Mouse (Mus musculus) G1E (cell line): ENCODE data around the gene Cilp2. TPM values are rescaled to one million over a fixed set of nuclear protein-coding genes. Genes with fewer than 3 reads are reported as not detected.
A peak's percentile ranks its signal among the peaks of the same experiment; 100 is the strongest.

Experiments used
- ATAC-seq: 2 replicates; pipeline ENCODE4 v1.8.0; 2016; ENCODE audit warnings: mild to moderate bottlenecking; ENCODE audit not compliant: insufficient number of reproducible peaks, poor library complexity, low FRiP score, severe bottlenecking; ENCODE audit errors: extremely low read depth
- DNase-seq: peaks from one replicate; pipeline ENCODE4 v3.0.0; 2012; ENCODE audit warnings: low spot score
- H3K27me3 ChIP-seq: 2 replicates; pipeline ENCODE4 v1.6.1; 2012; ENCODE audit warnings: mild to moderate bottlenecking, low read length, inconsistent platforms; ENCODE audit not compliant: insufficient read depth
- H3K36me3 ChIP-seq: replicated peaks from 2 replicates; pipeline ENCODE3; 2012; ENCODE audit warnings: mild to moderate bottlenecking, inconsistent platforms
- H3K4me1 ChIP-seq: 2 replicates; pipeline ENCODE4 v1.6.1; 2012; ENCODE audit warnings: low read depth, low read length, inconsistent platforms, mixed read lengths; ENCODE audit not compliant: insufficient read depth
- H3K4me3 ChIP-seq: 2 replicates; pipeline ENCODE4 v1.5.1; 2012; ENCODE audit warnings: low read depth, mild to moderate bottlenecking, inconsistent platforms, low read length, moderate library complexity, mixed read lengths
- H3K9me3 ChIP-seq: replicated peaks from 2 replicates; pipeline ENCODE4 v1.6.1; 2012; ENCODE audit warnings: inconsistent platforms
- CTCF ChIP-seq: IDR thresholded peaks from 2 replicates; pipeline ENCODE4 v1.5.1; 2012; ENCODE audit warnings: low read depth, low read length, inconsistent platforms, mixed read lengths
- GATA1 ChIP-seq: IDR thresholded peaks from 2 replicates; pipeline ENCODE4 v1.6.1; 2012; ENCODE audit warnings: borderline replicate concordance, low read length, inconsistent platforms, mixed read lengths
- GATA2 ChIP-seq: IDR thresholded peaks from 2 replicates; pipeline ENCODE4 v1.6.1; 2012; ENCODE audit warnings: low read depth, low read length, inconsistent platforms, borderline replicate concordance
- POLR2AphosphoS5 ChIP-seq: IDR thresholded peaks from 2 replicates; pipeline ENCODE4 v1.6.1; 2012; ENCODE audit warnings: low read depth, low read length, inconsistent platforms; ENCODE audit not compliant: insufficient replicate concordance
- TAL1 ChIP-seq: conservative IDR thresholded peaks from 2 replicates; pipeline ENCODE4 v1.6.1; 2012; ENCODE audit warnings: low read depth, low read length, inconsistent platforms, mixed read lengths
- polyA plus RNA-seq: library from polyadenylated mRNA; stranded (reverse); fragments of >175 nt; gene quantifications from 2 replicates; pipeline ENCODE4 v1.2.3, GENCODE M21; 2012
- total RNA-seq, 2 experiments: library from RNA; stranded (forward) in 1 of 2; stranded (reverse) in 1 of 2; fragments of 200-1000 nt in 1 of 2; fragments of >200 nt in 1 of 2; fragmentation: Nextera tagmentation in 1 of 2; gene quantifications; 2 replicates each; pipeline ENCODE4 v1.2.3; 2014 to 2017

Cilp2 gene
- total and polyA plus RNA-seq, 3 experiments = under 0.01 to 0.01 TPM; not detected in 1

GRCm38 (mm10) chr8:69923986-69924385 is 36.5 kb upstream of the Cilp2 start:
- ATAC-seq = no peak

GRCm38 (mm10) chr8:69921141-69921540 is 33.7 kb upstream of the Cilp2 start:
- H3K27me3 ChIP-seq = no peaks in the 10 kb centered on the region
- H3K4me3 ChIP-seq = peak overlapping the region; percentile 1; the same call in 1 of the 2 replicates
- no peak for ATAC-seq
- peaks cover 91% of the 10 kb centered on the region for H3K36me3 ChIP-seq
- peaks cover 56% of the 10 kb centered on the region for H3K4me1 ChIP-seq
- TF ChIP-seq GATA1 = no peak
- no peaks in the 10 kb centered on the region for H3K9me3 ChIP-seq
- DNase-seq = no peak

More at GRCm38 (mm10) chr8:69923986-69924385, 36.5 kb upstream of the Cilp2 start:
- TF ChIP-seq GATA1 = no peak
- TF ChIP-seq GATA2 = no peak
- no peak for TF ChIP-seq CTCF
- Histone ChIP-seq H3K27me3 (no peaks in the 10 kb centered on the region), H3K4me3 (no peak overlapping the region), H3K9me3 (no peaks in the 10 kb centered on the region), H3K36me3 (peaks cover 91% of the 10 kb centered on the region), H3K4me1 (peaks cover 52% of the 10 kb centered on the region)
- DNase-seq = no peak

- Histone ChIP-seq H3K9me3 (no peaks in the 10 kb centered on the region), H3K4me1 (peaks cover 56% of the 10 kb centered on the region), H3K4me3 (peak overlapping the region; percentile 4; the same call in 1 of the 2 replicates), H3K27me3 (no peaks in the 10 kb centered on the region), H3K36me3 (peaks cover 91% of the 10 kb centered on the region)
- ATAC-seq = peak; percentile 74
- no peak for TF ChIP-seq GATA1
- no peak for TF ChIP-seq CTCF
- TF ChIP-seq POLR2AphosphoS5 = no peak
- no peak for TF ChIP-seq GATA2
- no peak for TF ChIP-seq TAL1
- peak; percentile 83 for DNase-seq
These were observed 32.6 kb upstream of the Cilp2 start for GRCm38 (mm10) chr8:69919876-69920662.

GRCm38 (mm10) chr8:69919010-69919409 is 31.5 kb upstream of the Cilp2 start:
- Histone ChIP-seq H3K36me3 (peaks cover 95% of the 10 kb centered on the region), H3K9me3 (no peaks in the 10 kb centered on the region), H3K4me3 (no peak overlapping the region), H3K27me3 (no peaks in the 10 kb centered on the region), H3K4me1 (peaks cover 55% of the 10 kb centered on the region)
- ATAC-seq (peak; percentile 51), DNase-seq (peak; percentile 65)
- TF ChIP-seq GATA1 (no peak), GATA2 (no peak), POLR2AphosphoS5 (no peak), CTCF (peak; percentile 85), TAL1 (no peak)

- DNase-seq = no peak
- Histone ChIP-seq H3K4me3 (no peak overlapping the region), H3K4me1 (peaks cover 50% of the 10 kb centered on the region), H3K9me3 (no peaks in the 10 kb centered on the region), H3K36me3 (peaks cover 95% of the 10 kb centered on the region), H3K27me3 (no peaks in the 10 kb centered on the region)
- TF ChIP-seq GATA1 = no peak
- no peak for TF ChIP-seq GATA2
- TF ChIP-seq TAL1 = no peak
- no peak for TF ChIP-seq POLR2AphosphoS5
- no peak for TF ChIP-seq CTCF
- no peak for ATAC-seq
These were observed 31.0 kb upstream of the Cilp2 start for GRCm38 (mm10) chr8:69918506-69918905.

GRCm38 (mm10) chr8:69915748-69916147 is 28.3 kb upstream of the Cilp2 start:
- Histone ChIP-seq H3K4me3 (no peak overlapping the region), H3K27me3 (no peaks in the 10 kb centered on the region), H3K36me3 (peaks cover 95% of the 10 kb centered on the region), H3K9me3 (no peaks in the 10 kb centered on the region), H3K4me1 (peaks cover 25% of the 10 kb centered on the region)
- no peak for ATAC-seq
- TF ChIP-seq GATA2 (no peak), GATA1 (no peak), POLR2AphosphoS5 (no peak), TAL1 (no peak), CTCF (no peak)
- no peak for DNase-seq

- DNase-seq (no peak), ATAC-seq (no peak)
- H3K27me3 ChIP-seq = no peaks in the 10 kb centered on the region
- TF ChIP-seq GATA1 (no peak), POLR2AphosphoS5 (no peak), TAL1 (no peak), GATA2 (no peak), CTCF (no peak)
- H3K4me1 ChIP-seq = peaks cover 15% of the 10 kb centered on the region
- H3K9me3 ChIP-seq = no peaks in the 10 kb centered on the region
- no peak overlapping the region for H3K4me3 ChIP-seq
- peaks cover 98% of the 10 kb centered on the region for H3K36me3 ChIP-seq
These were observed 27.0 kb upstream of the Cilp2 start for GRCm38 (mm10) chr8:69914526-69914925.
